In the genomic region with DNA sequence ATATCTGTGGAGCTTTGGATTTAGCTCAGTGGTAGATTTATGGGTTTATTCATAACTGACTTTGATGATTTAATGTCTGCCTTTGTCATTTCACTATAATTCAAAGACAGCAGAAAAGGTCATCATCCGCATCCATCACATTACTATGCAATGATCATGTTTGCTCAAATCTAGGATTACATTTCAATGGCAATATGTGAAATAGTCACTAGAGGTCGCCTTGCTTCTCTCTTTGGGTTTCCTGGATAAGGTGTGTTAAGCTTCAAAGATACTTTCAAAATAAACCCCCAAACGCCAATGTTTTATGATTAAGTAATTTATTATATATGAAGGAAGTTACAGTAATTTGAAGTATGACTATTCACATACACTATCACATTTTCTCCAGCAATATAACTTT, we compare ENCODE assay signal across 8 mouse cellular contexts. TPM values are rescaled to one million over a fixed set of nuclear protein-coding genes. Genes with fewer than 3 reads are reported as not detected.
DNase-seq lines count a peak whose midpoint lies in the region; ATAC-seq and TF ChIP-seq lines count a peak whose summit lies in the region.

No protein-coding gene starts in this region.

- WGBS in hindbrain, postnatal 0 days: 16% methylated on average over 3 of the region's 3 CpGs
- 22% methylated on average over 3 of the region's 3 CpGs for WGBS in hindbrain, embryonic 13.5 days
- 19% methylated on average over 3 of the region's 3 CpGs for WGBS in lung, embryonic 14.5 days

- no peak overlapping the region for H3K4me3 ChIP-seq in hindbrain, postnatal 0 days (ENCODE audit: low read length)
- no peak overlapping the region for H3K4me3 ChIP-seq in hindbrain, embryonic 13.5 days
- no peak overlapping the region for H3K4me3 ChIP-seq in lung, embryonic 14.5 days (ENCODE audit: low read depth, low read length)

- DNase-seq in hindbrain, postnatal 0 days (ENCODE audit: low spot score): peak; percentile 78
- peak; percentile 65 for DNase-seq in thymus, postnatal 0 days (ENCODE audit: low spot score)
- no peak for DNase-seq in thymus, postnatal 36 days
- peak; percentile 60 for DNase-seq in c-Kit-negative CD71-positive TER-119-positive erythroid progenitor cells, embryonic 14.5 days (ENCODE audit: low read depth, low spot score)
- DNase-seq in lung, embryonic 14.5 days: peak; percentile 82
- no peak for DNase-seq in urinary bladder, adult 2 months (ENCODE audit: low spot score)

- H3K27ac ChIP-seq in hindbrain, postnatal 0 days: no peak overlapping the region
- no peak overlapping the region for H3K27ac ChIP-seq in hindbrain, embryonic 13.5 days
- H3K27ac ChIP-seq in lung, embryonic 14.5 days (ENCODE audit: low read depth): no peak overlapping the region

- H3K4me1 ChIP-seq in hindbrain, postnatal 0 days (ENCODE audit: insufficient read depth, low read length): no peaks in the 10 kb centered on the region
- H3K4me1 ChIP-seq in hindbrain, embryonic 13.5 days (replicated peaks): peaks cover 8% of the 10 kb centered on the region; the same call in 1 of the 2 replicates
- no peaks in the 10 kb centered on the region for H3K4me1 ChIP-seq in lung, embryonic 14.5 days (ENCODE audit: insufficient read depth)

- no peak overlapping the region for H3K9ac ChIP-seq in hindbrain, postnatal 0 days (replicated peaks; ENCODE audit: low read length)
- H3K9ac ChIP-seq in hindbrain, embryonic 13.5 days: no peak overlapping the region
- H3K9ac ChIP-seq in lung, embryonic 14.5 days: no peak overlapping the region

- no peaks in the 10 kb centered on the region for H3K36me3 ChIP-seq in hindbrain, postnatal 0 days (ENCODE audit: insufficient read depth, low read length)
- peaks cover 3% of the 10 kb centered on the region for H3K36me3 ChIP-seq in hindbrain, embryonic 13.5 days
- H3K36me3 ChIP-seq in lung, embryonic 14.5 days (ENCODE audit: insufficient read depth): 0 out of 2 replicates have a peak, but pooled peaks cover 14% of the 10 kb centered on the region

- H3K4me2 ChIP-seq in hindbrain, postnatal 0 days (ENCODE audit: low read depth, low read length): no peak overlapping the region
- H3K4me2 ChIP-seq in hindbrain, embryonic 13.5 days: no peak overlapping the region
- no peak overlapping the region for H3K4me2 ChIP-seq in lung, embryonic 14.5 days

- no peak for ATAC-seq in hindbrain, postnatal 0 days
- no peak for ATAC-seq in hindbrain, embryonic 13.5 days (ENCODE audit: low FRiP score)
- no peak for ATAC-seq in lung, embryonic 14.5 days (ENCODE audit: insufficient read depth)
- no peak for ATAC-seq in erythroblast, adult 5-6 weeks (replicated peaks; ENCODE audit: low FRiP score, poor library complexity, severe bottlenecking)

- no peaks in the 10 kb centered on the region for H3K27me3 ChIP-seq in hindbrain, postnatal 0 days (ENCODE audit: insufficient read depth, low read length)
- H3K27me3 ChIP-seq in hindbrain, embryonic 13.5 days: no peaks in the 10 kb centered on the region
- no peaks in the 10 kb centered on the region for H3K27me3 ChIP-seq in lung, embryonic 14.5 days (ENCODE audit: insufficient read depth, low read length)

- peak; percentile 75 for TF ChIP-seq CTCF in hindbrain, postnatal 0 days (IDR thresholded peaks at IDR 0.05; ENCODE audit: low read depth)
- peak; percentile 70 for TF ChIP-seq CTCF in lung, embryonic 14.5 days (IDR thresholded peaks at IDR 0.05; ENCODE audit: low read depth)

- H3K9me3 ChIP-seq in hindbrain, postnatal 0 days (ENCODE audit: low read length): no peaks in the 10 kb centered on the region
- no peaks in the 10 kb centered on the region for H3K9me3 ChIP-seq in hindbrain, embryonic 13.5 days
- no peaks in the 10 kb centered on the region for H3K9me3 ChIP-seq in lung, embryonic 14.5 days (ENCODE audit: low read depth, low read length)

RNA-seq across cellular contexts. Expression of a gene that starts 3.5 kb away (rescaled TPM):
- total RNA-seq in hindbrain, postnatal 0 days (2014; rRNA removed): 20.2 and 22.0 TPM in 2 replicates
- polyA plus RNA-seq in hindbrain, postnatal 0 days (2015; fragmentation: Nextera tagmentation; extraction: Ambion mirVana): 7.1 and 8.4 TPM in 2 replicates
- 10.5 and 12.0 TPM in 2 replicates for polyA plus RNA-seq in hindbrain, embryonic 13.5 days (2015; fragmentation: Nextera tagmentation; extraction: Ambion mirVana)
- polyA plus RNA-seq in thymus, postnatal 0 days (2015; fragmentation: Nextera tagmentation; extraction: Ambion mirVana): 6.8 and 8.2 TPM in 2 replicates
- 20.2 and 20.8 TPM in 2 replicates for polyA plus RNA-seq in lung, embryonic 14.5 days (2014; fragmentation: Nextera tagmentation; extraction: Ambion mirVana)
- total RNA-seq in erythroblast, adult 5-6 weeks (2015; ENCODE audit: low replicate concordance): 5.9 and 8.5 TPM in 2 replicates
- total RNA-seq in erythroblast, adult 5-6 weeks (2017; ENCODE audit: low replicate concordance): 9.4 and 10.7 TPM in 2 replicates
- polyA plus RNA-seq in urinary bladder, adult 2 months (2012; rRNA removed): 17.1 and 21.2 TPM in 2 replicates

RNA-seq across cellular contexts. Expression of a gene that starts 3.6 kb away (rescaled TPM):
- total RNA-seq in hindbrain, postnatal 0 days (2014; rRNA removed): 80.7 and 82.8 TPM in 2 replicates
- polyA plus RNA-seq in hindbrain, postnatal 0 days (2015; fragmentation: Nextera tagmentation; extraction: Ambion mirVana): 47.1 and 47.8 TPM in 2 replicates
- 43.0 and 44.7 TPM in 2 replicates for polyA plus RNA-seq in hindbrain, embryonic 13.5 days (2015; fragmentation: Nextera tagmentation; extraction: Ambion mirVana)
- 26.7 and 35.0 TPM in 2 replicates for polyA plus RNA-seq in thymus, postnatal 0 days (2015; fragmentation: Nextera tagmentation; extraction: Ambion mirVana)
- 24.6 and 25.4 TPM in 2 replicates for polyA plus RNA-seq in lung, embryonic 14.5 days (2014; fragmentation: Nextera tagmentation; extraction: Ambion mirVana)
- total RNA-seq in erythroblast, adult 5-6 weeks (2015; ENCODE audit: low replicate concordance): 28.1 and 35.1 TPM in 2 replicates
- 23.5 and 30.0 TPM in 2 replicates for total RNA-seq in erythroblast, adult 5-6 weeks (2017; ENCODE audit: low replicate concordance)
- 37.0 and 43.5 TPM in 2 replicates for polyA plus RNA-seq in urinary bladder, adult 2 months (2012; rRNA removed)

Comparison
In these comparisons a context has a peak if more than half of its experiments do, and no peak if none do; other contexts are left out.
1. DNase-seq: peak in hindbrain, postnatal 0 days (single experiment), thymus, postnatal 0 days (single experiment), c-Kit-negative CD71-positive TER-119-positive erythroid progenitor cells, embryonic 14.5 days (single experiment) and lung, embryonic 14.5 days (single experiment); none in thymus, postnatal 36 days (0 of 2) and urinary bladder, adult 2 months (single experiment).